Mouse (Mus musculus): Measurements from ENCODE around the gene Itch. TPM values are rescaled to one million over a fixed set of nuclear protein-coding genes. Genes with fewer than 3 reads are reported as not detected.
A peak's percentile ranks its signal among the peaks of the same experiment; 100 is the strongest.
"Not testable (repeated sequence)": the region's sequence is repeated elsewhere in the genome, so short reads cannot be mapped to it uniquely, and the experiment has no call there.

Gene Itch
- polyA plus RNA-seq, 1 experiment from 2014 or later, result 51.8 TPM

DNA sequence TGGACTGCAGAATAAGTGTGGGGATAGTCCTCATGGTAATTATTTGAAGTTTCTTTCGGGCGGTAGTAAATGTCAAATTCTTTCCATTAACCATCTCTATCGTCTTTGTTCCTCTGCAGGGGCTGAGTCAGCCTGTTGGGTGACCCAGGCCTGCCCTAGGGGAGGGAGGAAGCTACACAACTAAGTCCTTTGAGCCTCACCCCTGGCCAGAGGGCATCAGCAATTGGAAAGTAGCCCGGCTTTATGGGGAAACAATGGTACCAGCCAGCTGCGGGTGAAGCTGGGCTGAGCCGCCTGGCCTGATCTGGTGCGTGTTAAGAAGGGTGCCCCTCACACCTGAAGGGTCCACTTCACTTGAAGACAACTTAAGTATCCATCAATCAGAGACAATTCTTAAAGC is 33.9 kb upstream of the Itch start:
- WGBS, result 78% methylated on average over 7 of the region's 7 CpGs
- Histone ChIP-seq H3K36me3 (ENCODE audit: control insufficient read depth, insufficient read depth, low read length) (no peaks in the 10 kb centered on the region), H3K4me1 (ENCODE audit: control insufficient read depth, insufficient read depth, low read length) (no peaks in the 10 kb centered on the region), H3K4me2 (ENCODE audit: low read depth, severe bottlenecking) (no peak overlapping the region), H3K27me3 (ENCODE audit: control insufficient read depth, insufficient read depth, low read length) (no peaks in the 10 kb centered on the region), H3K27ac (replicated peaks; ENCODE audit: low read depth, low read length) (no peak overlapping the region), H3K9me3 (ENCODE audit: control insufficient read depth, low read length) (no peaks in the 10 kb centered on the region), H3K4me3 (ENCODE audit: low read depth, low read length) (no peak overlapping the region), H3K9ac (ENCODE audit: low read length) (no peak overlapping the region)
- no peak for ATAC-seq (ENCODE audit: insufficient number of reproducible peaks, low FRiP score, low TSS enrichment, low read depth)
- DNase-seq (ENCODE audit: low spot score), result no peak

DNA sequence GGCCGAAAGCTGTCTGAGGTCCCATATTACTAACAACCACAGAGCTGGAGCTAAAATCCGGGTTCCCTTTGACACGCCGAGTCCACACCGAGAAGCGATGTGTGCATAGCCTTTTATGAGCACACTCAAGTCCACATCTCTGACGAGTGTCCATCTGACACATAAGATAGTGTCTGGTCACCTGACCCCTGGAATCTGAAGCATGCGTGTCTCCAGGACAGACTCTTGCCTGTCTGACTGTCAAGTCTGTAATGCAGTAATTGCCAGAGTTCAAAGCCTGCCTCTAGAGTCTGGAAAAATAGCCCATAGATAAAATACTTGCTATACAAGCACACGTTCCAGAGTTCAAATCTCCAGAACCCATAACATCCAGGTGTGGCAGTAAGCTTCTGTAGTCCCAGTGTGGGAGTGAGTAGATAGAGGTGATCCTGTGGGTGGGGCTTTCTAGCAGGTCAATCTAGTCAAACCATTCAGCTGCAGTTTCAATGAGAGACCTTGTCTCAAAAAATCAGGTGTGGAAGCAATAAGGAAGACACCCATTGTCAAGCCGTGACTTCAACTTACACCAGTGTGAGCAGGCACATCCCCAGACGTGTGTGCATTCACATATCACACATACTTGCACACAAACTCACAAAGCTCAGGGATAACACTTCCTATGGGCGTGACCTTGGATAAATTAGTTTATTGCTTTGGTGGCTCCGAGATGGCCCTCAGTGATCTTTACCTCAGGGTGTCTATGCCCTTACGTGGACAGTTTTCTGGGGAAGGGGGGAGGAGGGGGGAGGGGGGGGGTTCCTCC is 33.1 kb upstream of the Itch start:
- WGBS, result 76% methylated on average over 14 of the region's 14 CpGs

DNA sequence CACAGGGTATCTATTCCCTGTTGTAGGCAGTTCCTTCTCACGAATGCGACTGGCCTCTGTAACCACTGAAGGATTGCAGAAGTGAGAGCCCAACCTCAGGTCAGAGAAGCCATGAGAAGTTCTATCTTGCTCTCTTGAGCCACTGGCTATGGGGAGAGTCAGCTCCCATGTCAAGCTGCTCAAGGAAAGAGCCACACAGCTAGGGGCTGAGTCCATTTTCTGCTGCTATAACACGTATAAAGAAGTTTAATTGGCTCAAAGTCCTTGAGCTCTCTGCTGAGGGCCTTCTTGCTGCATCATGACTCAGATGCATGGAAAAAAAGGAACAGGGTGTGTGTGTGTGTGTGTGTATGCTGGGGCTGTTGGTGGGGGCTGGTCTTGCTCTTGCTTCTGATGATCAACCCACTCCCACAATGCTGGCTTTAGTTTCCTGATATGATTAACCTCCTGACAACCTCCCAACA is 32.5 kb upstream of the Itch start:
- H3K9me3 ChIP-seq (ENCODE audit: control insufficient read depth, low read length), result no peaks in the 10 kb centered on the region
- H3K27me3 ChIP-seq (ENCODE audit: control insufficient read depth, insufficient read depth, low read length), result no peaks in the 10 kb centered on the region
- DNase-seq (ENCODE audit: low spot score), result no peak
- no peak for ATAC-seq (ENCODE audit: insufficient number of reproducible peaks, low FRiP score, low TSS enrichment, low read depth)
- no peak overlapping the region for H3K9ac ChIP-seq (ENCODE audit: low read length)
- H3K4me2 ChIP-seq (ENCODE audit: low read depth, severe bottlenecking), result no peak overlapping the region
- no peaks in the 10 kb centered on the region for H3K4me1 ChIP-seq (ENCODE audit: control insufficient read depth, insufficient read depth, low read length)
- H3K36me3 ChIP-seq (ENCODE audit: control insufficient read depth, insufficient read depth, low read length), result no peaks in the 10 kb centered on the region
- no peak overlapping the region for H3K4me3 ChIP-seq (ENCODE audit: low read depth, low read length)
- 66% methylated on average over 3 of the region's 3 CpGs for WGBS
- H3K27ac ChIP-seq (replicated peaks; ENCODE audit: low read depth, low read length), result no peak overlapping the region

More for the DNA sequence above, 33.1 kb upstream of the Itch start:
- Histone ChIP-seq H3K4me3 (ENCODE audit: low read depth, low read length) (no peak overlapping the region), H3K9me3 (ENCODE audit: control insufficient read depth, low read length) (no peaks in the 10 kb centered on the region), H3K27me3 (ENCODE audit: control insufficient read depth, insufficient read depth, low read length) (no peaks in the 10 kb centered on the region), H3K36me3 (ENCODE audit: control insufficient read depth, insufficient read depth, low read length) (no peaks in the 10 kb centered on the region), H3K4me2 (ENCODE audit: low read depth, severe bottlenecking) (no peak overlapping the region), H3K4me1 (ENCODE audit: control insufficient read depth, insufficient read depth, low read length) (no peaks in the 10 kb centered on the region), H3K9ac (ENCODE audit: low read length) (no peak overlapping the region), H3K27ac (replicated peaks; ENCODE audit: low read depth, low read length) (no peak overlapping the region)
- ATAC-seq (ENCODE audit: insufficient number of reproducible peaks, low FRiP score, low TSS enrichment, low read depth) (no peak), DNase-seq (ENCODE audit: low spot score) (no peak)

- H3K36me3 ChIP-seq (ENCODE audit: control insufficient read depth, insufficient read depth, low read length), result no peaks in the 10 kb centered on the region
Observed at GRCm38 (mm10) chr2:155101761-155102181, 31.5 kb upstream of the Itch start.

DNA sequence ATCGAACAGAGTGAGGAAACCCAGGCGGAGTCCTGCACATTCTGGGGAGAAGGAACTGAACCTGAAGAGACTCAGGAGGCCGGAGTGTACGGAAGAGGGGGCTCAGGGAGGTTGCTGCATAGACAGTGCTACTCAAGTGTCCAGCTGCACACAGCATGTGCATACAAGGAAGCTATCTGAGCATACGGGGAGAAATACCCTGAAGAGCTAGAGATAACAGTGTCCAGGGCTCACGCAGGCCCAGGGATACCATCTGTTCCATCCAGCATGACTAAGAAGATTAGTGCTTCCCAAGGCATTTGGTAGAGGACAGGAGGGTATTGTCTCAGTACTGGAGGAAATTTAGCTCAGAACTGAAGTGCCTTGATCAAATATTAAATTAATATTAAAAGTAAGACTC is 29.7 kb upstream of the Itch start:
- no peak for DNase-seq (ENCODE audit: low spot score)
- ATAC-seq (ENCODE audit: insufficient number of reproducible peaks, low FRiP score, low TSS enrichment, low read depth), result no peak
- Histone ChIP-seq H3K9me3 (ENCODE audit: control insufficient read depth, low read length) (no peaks in the 10 kb centered on the region), H3K4me1 (ENCODE audit: control insufficient read depth, insufficient read depth, low read length) (no peaks in the 10 kb centered on the region), H3K27me3 (ENCODE audit: control insufficient read depth, insufficient read depth, low read length) (no peaks in the 10 kb centered on the region), H3K4me3 (ENCODE audit: low read depth, low read length) (no peak overlapping the region), H3K4me2 (ENCODE audit: low read depth, severe bottlenecking) (no peak overlapping the region), H3K36me3 (ENCODE audit: control insufficient read depth, insufficient read depth, low read length) (no peaks in the 10 kb centered on the region), H3K9ac (ENCODE audit: low read length) (no peak overlapping the region), H3K27ac (replicated peaks; ENCODE audit: low read depth, low read length) (no peak overlapping the region)
- 91% methylated on average over 6 of the region's 6 CpGs for WGBS

More at GRCm38 (mm10) chr2:155101761-155102181, 31.5 kb upstream of the Itch start:
- no peak overlapping the region for H3K4me3 ChIP-seq (ENCODE audit: low read depth, low read length)
- H3K4me1 ChIP-seq (ENCODE audit: control insufficient read depth, insufficient read depth, low read length), result no peaks in the 10 kb centered on the region
- ATAC-seq (ENCODE audit: insufficient number of reproducible peaks, low FRiP score, low TSS enrichment, low read depth) (no peak), DNase-seq (ENCODE audit: low spot score) (no peak)
- H3K27me3 ChIP-seq (ENCODE audit: control insufficient read depth, insufficient read depth, low read length), result no peaks in the 10 kb centered on the region
- no peak overlapping the region for H3K4me2 ChIP-seq (ENCODE audit: low read depth, severe bottlenecking)
- H3K9me3 ChIP-seq (ENCODE audit: control insufficient read depth, low read length), result no peaks in the 10 kb centered on the region
- H3K27ac ChIP-seq (replicated peaks; ENCODE audit: low read depth, low read length), result no peak overlapping the region
- WGBS, result 68% methylated on average over 6 of the region's 6 CpGs
- H3K9ac ChIP-seq (ENCODE audit: low read length), result no peak overlapping the region

DNA sequence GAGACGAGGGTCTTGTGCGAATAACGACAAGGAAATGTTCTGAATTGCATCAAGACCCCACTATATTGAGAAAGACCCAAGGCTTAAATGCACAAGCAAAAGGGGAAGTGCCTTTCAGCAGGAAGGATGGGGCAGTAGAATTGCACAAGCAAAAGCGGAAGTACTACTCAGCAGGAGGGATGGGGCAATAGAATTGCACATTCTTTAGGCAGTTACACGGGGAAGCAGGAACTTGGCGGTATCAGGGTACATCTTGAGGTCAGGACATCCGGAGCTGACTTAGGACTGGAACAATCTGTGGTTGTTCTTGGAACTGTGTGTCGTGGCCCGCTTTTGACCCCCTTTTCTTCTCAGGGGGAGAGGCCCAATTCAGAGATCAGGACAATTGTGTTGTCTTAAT is 26.0 kb upstream of the Itch start:
- H3K4me3 ChIP-seq (ENCODE audit: low read depth, low read length); H3K27ac ChIP-seq (replicated peaks; ENCODE audit: low read depth, low read length); H3K9ac ChIP-seq (ENCODE audit: low read length); ATAC-seq (ENCODE audit: insufficient number of reproducible peaks, low FRiP score, low TSS enrichment, low read depth); H3K27me3 ChIP-seq (ENCODE audit: control insufficient read depth, insufficient read depth, low read length); H3K36me3 ChIP-seq (ENCODE audit: control insufficient read depth, insufficient read depth, low read length); H3K9me3 ChIP-seq (ENCODE audit: control insufficient read depth, low read length); H3K4me1 ChIP-seq (ENCODE audit: control insufficient read depth, insufficient read depth, low read length); H3K4me2 ChIP-seq (ENCODE audit: low read depth, severe bottlenecking); DNase-seq (ENCODE audit: low spot score): not testable (repeated sequence)
- WGBS, result 90% methylated on average over 9 of the region's 9 CpGs

GRCm38 (mm10) chr2:155115216-155115830 is 18.0 kb upstream of the Itch start:
- 74% methylated on average over 7 of the region's 7 CpGs for WGBS

GRCm38 (mm10) chr2:155133977-155134860 is 910 bp downstream of the Itch start:
- H3K27me3 ChIP-seq (ENCODE audit: control insufficient read depth, insufficient read depth, low read length), result no peaks in the 10 kb centered on the region
- WGBS, result 1% methylated on average over 18 of the region's 18 CpGs
- H3K27ac ChIP-seq (replicated peaks; ENCODE audit: low read depth, low read length), result peak overlapping the region; percentile 38; the same call in 1 of the 2 replicates
- peak; percentile 67 for DNase-seq (ENCODE audit: low spot score)
- H3K4me1 ChIP-seq (ENCODE audit: control insufficient read depth, insufficient read depth, low read length), result peaks cover 9% of the 10 kb centered on the region
- H3K4me3 ChIP-seq (ENCODE audit: low read depth, low read length), result peak overlapping the region; percentile 98
- H3K4me2 ChIP-seq (ENCODE audit: low read depth, severe bottlenecking), result peak overlapping the region; percentile 64
- H3K9ac ChIP-seq (ENCODE audit: low read length), result peak overlapping the region; percentile 97
- peak; percentile 36 for ATAC-seq (ENCODE audit: insufficient number of reproducible peaks, low FRiP score, low TSS enrichment, low read depth)
- H3K9me3 ChIP-seq (ENCODE audit: control insufficient read depth, low read length), result no peaks in the 10 kb centered on the region
- peaks cover 4% of the 10 kb centered on the region; the same call in 1 of the 2 replicates for H3K36me3 ChIP-seq (ENCODE audit: control insufficient read depth, insufficient read depth, low read length)

More at GRCm38 (mm10) chr2:155115216-155115830, 18.0 kb upstream of the Itch start:
- H3K4me3 ChIP-seq (ENCODE audit: low read depth, low read length), result no peak overlapping the region
- H3K36me3 ChIP-seq (ENCODE audit: control insufficient read depth, insufficient read depth, low read length), result no peaks in the 10 kb centered on the region
- no peak overlapping the region for H3K27ac ChIP-seq (replicated peaks; ENCODE audit: low read depth, low read length)
- H3K9me3 ChIP-seq (ENCODE audit: control insufficient read depth, low read length), result no peaks in the 10 kb centered on the region
- no peaks in the 10 kb centered on the region for H3K4me1 ChIP-seq (ENCODE audit: control insufficient read depth, insufficient read depth, low read length)
- no peak overlapping the region for H3K4me2 ChIP-seq (ENCODE audit: low read depth, severe bottlenecking)
- no peak overlapping the region for H3K9ac ChIP-seq (ENCODE audit: low read length)
- no peak for ATAC-seq (ENCODE audit: insufficient number of reproducible peaks, low FRiP score, low TSS enrichment, low read depth)
- no peaks in the 10 kb centered on the region for H3K27me3 ChIP-seq (ENCODE audit: control insufficient read depth, insufficient read depth, low read length)
- no peak for DNase-seq (ENCODE audit: low spot score)

All from limb, embryonic 11.5 days (tissue).